Mouse (Mus musculus) myocyte (in vitro differentiated cells): ENCODE results near the gene Ccr9.

ENCODE experiments used
- TCF3 ChIP-seq: IDR thresholded peaks from one replicate; pipeline ENCODE4 v1.6.1; 2011; ENCODE audit warnings: low read depth, control low read depth; ENCODE audit not compliant: insufficient read length
- USF1 ChIP-seq: IDR thresholded peaks from one replicate; pipeline ENCODE4 v1.6.1; 2011; ENCODE audit warnings: low read depth, mild to moderate bottlenecking, control low read depth, moderate library complexity

DNA sequence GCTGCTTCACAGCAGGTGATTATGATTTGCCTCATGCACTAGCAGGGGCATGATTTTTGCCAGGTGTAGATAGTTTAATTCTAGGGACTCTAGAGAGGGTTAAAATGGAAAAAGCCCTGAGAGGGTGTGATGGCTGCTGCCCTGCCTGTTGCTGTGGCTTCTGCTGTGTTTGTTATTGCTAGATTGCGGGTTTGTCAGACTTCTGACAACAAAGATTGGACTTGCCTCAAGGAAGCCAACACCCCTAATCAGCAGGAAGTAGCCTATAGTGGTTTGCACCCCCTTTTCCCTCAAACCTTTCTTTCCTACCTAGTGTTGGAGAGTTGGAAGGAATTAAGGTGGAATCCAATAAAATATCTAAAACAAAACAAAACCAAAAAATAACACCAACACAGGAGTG, 10.0 kb downstream of the Ccr9 start:
- no peak for TF ChIP-seq USF1
- no peak for TF ChIP-seq TCF3
